Mouse (Mus musculus) duodenum, adult 2 months (tissue): Measurements from ENCODE around the gene Mycn. TPM values are rescaled to one million over a fixed set of nuclear protein-coding genes. Genes with fewer than 3 reads are reported as not detected.

Experiments
- polyA plus RNA-seq: library from polyadenylated mRNA; depleted of rRNA; stranded (reverse); fragments of >200 nt; gene quantifications from 2 replicates; pipeline ENCODE4 v1.2.3, GENCODE M21; 2012; ENCODE audit warnings: low replicate concordance; rRNA removed

The Mycn gene
- 1.6 and 2.3 TPM in 2 replicates for polyA plus RNA-seq

DNA sequence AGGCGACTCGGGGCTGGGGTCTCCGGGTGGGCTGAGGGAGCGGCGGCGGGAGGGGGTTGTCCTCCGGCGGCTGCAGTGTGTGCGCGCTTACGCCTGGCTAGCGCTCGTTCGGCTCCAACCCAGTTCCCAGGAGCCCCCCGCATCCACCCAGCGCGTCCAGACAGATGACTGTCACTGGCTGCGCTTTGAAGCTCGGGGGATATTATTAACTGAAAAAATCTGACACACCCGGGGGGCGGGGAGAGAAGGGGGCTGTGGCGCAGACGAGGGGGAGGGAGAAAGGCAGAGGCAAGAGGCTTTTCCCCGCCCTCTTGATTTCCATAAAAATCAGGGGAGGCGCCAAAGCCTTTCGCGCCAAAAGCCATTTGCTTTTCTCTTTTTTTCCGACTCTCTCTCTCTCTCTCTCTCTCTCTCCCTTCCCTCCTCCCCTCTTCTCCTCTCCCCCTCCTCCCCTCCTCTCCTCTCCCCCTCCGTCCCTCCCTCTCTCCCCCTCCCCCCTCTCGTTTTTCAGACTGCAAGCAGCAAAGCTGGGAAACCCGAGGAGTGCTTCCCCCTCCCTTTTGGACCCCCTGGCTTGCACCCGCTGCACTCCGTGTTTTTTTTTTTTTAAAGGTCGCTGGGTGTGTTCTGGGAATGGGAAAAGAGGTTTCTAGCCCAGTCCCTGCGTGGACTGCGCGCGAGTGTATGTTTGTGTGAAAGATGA lies at the start of gene Mycn:
Mycn (minus strand) TSS at position 254 of the 703 bp plus-strand sequence.

